Mouse (Mus musculus) gonadal fat pad, adult 2 months (tissue): ENCODE results near the gene Dapk2. TPM values are rescaled to one million over a fixed set of nuclear protein-coding genes. Genes with fewer than 3 reads are reported as not detected.
"Not testable (repeated sequence)": the region's sequence is repeated elsewhere in the genome, so short reads cannot be mapped to it uniquely, and the experiment has no call there.

ENCODE experiments used
- DNase-seq: peaks from one replicate; pipeline ENCODE4 v3.0.0-alpha.2; 2012; ENCODE audit warnings: low read depth
- polyA plus RNA-seq: library from polyadenylated mRNA; depleted of rRNA; stranded (reverse); fragments of >200 nt; gene quantifications from 2 replicates; pipeline ENCODE4 v1.2.3, GENCODE M21; 2012

Gene Dapk2
- polyA plus RNA-seq, 1 experiment: 5.7 TPM

DNA sequence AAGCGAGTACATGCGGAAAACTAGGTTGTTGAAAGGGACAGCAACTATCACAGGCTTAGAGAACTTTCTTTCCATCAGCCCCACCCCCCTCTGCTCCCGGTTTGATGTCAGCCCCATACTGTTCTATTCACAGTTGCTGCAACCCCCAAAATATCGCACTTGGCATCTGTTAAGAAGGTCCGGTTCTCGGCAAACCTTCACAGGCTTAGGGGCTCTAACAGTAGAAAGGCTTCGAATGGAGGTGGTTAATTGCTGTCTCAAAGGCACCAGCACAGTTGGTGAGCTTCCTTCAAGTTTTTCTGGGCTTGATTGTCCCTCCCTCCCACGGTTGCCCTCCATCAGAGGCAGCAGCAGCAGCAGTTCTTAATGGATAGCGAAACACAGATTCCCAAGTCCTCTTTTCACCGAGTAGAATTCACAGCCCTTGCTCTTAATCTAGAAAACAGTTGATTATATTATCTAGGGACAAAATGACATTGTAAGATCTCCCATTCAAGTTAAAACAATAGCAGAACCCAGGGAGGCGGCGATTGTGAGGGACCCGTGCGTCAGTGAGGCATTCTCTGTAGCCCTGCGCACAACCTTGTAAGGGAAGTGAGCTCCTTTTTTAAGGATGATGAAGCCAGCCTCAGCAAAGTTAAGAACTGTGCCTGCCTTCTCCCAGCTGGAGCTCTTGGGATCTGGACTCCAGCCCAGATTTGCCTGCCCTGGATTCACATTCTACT is 117.4 kb downstream of the Dapk2 start:
- DNase-seq: no peak

DNA sequence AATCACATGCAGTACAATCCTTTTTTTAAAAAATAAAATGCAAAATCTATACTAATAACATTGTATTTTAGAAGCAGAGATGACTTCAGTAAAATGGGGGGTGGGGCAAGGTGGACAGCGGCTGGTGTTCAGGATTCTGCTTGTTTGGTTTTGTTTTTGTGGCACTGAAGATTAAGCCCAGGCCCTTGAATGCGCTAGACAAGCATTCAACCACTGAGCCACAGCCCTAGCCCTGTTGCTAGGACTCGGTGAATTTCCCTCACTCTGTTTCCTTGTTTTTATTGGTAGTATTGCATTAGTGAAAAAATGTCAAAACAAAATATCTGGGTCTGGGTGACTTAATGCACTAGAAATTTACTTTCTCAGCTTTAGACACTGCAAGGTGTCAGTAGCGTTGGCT is 118.0 kb downstream of the Dapk2 start:
- no peak for DNase-seq

DNA sequence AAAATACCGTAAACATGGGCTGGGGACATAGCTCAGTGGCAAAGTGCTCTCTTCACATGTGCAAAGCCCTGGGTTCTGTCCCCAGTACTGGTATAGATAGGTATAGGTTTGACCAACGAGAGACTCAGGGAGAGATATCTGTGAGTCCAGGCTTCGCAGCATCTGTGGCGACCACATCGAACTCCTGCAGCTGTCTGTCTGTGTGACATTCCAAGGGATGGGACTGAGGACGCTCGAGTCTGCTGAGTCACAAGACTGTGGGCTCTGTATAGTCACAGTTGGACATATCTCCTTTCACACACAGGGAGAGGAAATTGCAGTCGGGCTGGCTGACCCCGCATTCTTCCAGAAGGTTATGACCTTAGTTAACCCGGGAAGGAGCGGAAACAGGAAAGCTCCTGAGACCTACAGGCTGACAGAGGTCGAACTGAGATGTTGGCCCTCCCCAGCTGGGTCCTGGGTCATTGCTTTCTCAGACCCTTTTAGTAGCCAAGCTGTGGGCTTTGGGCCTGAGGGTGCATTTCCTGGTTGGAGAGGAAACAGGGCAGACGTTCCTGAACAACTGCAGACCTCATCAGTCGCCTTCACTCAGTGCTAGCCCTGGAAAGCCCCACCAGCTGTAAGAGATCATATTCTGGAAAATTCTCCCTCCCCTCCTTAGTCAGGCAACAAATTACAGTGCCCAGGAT is 118.8 kb downstream of the Dapk2 start:
- DNase-seq: no peak

DNA sequence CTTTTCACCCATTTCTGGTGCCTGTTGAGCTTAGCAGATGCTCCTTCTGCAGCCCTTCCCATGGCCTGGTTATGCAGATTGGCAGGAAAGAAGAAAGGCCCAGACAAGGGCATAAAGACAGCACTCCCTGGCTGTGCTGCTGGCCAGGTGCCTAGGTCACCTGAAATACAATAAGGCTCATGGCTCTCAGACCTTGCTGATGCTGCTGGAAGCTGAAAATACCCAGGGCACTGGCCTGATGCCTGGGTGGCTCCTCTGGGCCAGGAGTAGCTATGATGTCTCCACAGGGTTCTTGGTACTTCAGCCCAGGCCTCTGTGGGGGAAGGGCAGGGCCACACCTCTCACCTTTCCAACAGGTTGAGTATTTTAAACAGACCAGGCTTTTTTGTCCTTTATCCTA is 121.6 kb downstream of the Dapk2 start:
- DNase-seq: no peak

DNA sequence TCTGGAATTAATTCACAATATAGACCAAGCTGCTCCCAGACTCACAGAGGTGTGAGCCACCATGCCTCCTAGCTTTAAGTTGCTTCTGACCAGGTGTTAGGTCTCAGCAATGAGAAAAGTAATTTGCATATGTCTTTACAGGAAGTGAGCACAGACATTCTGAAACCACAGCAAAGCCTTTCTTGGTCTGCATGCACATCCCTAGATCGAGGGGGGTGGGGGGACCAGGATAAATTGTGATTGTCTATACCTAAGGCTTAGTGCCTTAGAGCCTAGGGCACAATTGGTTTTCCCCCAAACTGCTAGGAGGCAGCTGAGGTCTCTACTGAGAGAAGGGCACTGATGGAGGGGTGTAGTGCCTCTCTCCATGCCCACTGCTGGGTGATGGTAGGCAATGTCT is 122.5 kb downstream of the Dapk2 start:
- no peak for DNase-seq

DNA sequence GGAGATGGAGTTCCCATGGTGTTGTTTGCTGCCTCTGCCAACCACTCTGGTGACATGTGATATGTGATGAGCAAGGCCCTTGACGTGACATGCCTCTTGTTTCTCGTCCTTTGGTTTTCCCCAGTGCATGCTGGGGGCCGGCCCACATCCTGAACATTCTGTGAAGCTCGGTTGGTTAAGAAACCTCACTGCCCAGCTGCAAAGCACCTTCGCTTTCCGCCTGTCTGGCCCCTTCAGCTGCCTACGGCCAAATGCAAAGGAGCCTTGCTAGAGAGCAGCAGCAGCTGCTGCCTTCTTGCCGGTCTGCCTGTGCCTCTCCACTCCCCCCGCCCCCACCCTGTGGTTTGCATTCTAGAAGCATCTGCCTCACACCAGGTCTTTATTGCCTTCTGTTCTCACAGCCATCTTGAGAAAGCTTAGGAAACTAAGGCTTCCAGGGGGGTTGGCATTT is 123.5 kb downstream of the Dapk2 start:
- DNase-seq: no peak

DNA sequence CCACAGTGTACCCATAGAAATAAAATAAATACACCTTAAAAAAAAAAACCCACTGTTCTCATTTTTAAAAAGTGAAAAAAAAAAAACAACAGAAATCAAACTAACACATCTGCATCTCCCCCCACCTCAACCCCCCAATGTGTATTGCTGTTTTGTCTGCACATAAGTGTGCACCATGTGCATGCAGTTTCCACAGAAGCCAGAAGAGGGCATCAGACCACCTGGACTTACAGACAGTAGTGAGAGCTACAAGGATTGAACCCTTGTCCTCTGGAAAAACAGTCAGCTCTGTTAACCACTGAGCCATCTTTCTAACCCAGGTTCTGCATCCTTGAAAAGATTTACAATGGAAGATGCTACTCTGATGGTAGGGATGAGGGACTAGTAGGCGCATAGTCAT is 124.6 kb downstream of the Dapk2 start:
- no peak for DNase-seq

DNA sequence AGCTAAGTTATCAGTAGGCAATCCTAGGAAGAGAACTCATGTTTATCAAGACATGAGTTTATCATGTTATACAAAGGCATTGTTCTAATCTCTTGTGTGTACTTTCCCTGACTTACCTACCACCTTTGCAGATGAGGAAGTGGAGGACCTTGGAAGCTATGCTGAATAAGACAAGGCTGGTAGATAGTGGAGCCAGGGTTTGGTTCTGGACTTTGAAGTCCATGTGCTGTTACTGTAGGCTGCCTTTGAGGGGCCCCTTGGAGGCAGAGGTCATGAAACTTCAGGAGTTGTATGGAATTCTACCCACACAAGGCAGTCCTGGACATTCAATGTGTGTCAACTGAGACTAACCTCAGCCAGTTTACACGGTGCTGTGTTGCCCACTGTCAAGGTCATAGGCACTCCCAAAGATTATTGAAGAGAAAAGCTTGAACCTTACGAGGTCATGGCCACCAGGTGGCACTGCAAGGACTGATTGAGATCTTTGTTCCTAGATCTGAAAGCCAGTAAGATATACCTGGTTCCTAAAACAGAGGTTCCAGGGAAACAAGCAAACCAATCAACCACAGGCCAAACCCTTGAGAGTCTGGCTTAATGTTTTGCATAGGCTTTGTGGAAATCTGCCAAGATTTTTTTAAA is 125.7 kb downstream of the Dapk2 start:
- DNase-seq: no peak

DNA sequence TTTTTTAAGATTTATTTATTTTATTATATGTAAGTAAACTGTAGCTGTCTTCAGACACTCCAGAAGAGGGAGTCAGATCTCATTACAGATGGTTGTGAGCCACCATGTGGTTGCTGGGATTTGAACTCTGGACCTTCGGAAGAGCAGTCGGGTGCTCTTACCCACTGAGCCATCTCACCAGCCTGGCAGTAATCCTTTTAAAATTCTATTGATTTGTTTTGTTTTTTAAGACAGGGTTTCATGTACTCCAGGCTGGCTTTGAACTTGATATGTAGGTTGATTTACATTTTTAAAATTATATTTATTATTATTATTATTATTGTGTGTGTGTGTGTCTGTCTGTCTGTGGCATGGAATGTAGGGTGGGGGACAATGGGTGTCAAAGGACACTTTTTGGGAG is 127.2 kb downstream of the Dapk2 start:
- DNase-seq: not testable (repeated sequence)

DNA sequence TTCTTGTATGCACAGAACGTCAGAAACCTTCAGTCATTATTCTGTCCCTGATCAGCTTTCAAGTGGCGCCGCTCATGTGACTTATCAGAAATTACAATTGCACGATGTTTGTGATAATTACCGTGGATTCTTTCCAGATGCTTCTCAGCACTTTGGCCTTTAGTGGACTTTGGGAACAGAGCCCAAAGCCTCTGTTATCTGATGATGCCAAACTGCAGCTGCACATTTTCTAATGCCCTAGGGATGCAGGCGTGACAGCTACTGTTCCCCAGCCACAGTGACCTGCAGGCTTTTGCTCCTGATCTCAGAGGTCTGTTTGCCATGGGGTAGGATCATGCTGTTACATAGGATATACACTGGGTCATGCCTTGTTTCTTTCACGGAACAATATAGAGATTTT is 127.9 kb downstream of the Dapk2 start:
- no peak for DNase-seq

DNA sequence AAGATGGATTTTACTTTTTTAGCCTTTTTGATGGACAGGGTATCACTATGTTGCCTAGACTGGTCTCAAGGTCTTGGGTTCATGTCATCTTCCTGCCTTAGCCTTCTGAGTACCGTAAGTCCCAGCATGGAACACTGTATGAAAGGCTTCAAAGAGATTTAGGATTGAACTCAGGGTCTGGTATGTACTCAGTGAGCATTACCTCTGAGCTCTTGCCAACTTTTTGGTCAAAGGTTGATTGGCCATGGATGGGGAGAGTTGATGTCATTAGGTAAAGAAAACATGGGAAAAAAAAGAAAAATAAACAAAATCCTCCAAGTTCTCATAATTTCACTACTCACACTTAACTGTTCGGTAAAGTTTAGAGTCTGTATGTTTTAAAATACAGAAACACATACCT is 132.7 kb downstream of the Dapk2 start:
- no peak for DNase-seq

DNA sequence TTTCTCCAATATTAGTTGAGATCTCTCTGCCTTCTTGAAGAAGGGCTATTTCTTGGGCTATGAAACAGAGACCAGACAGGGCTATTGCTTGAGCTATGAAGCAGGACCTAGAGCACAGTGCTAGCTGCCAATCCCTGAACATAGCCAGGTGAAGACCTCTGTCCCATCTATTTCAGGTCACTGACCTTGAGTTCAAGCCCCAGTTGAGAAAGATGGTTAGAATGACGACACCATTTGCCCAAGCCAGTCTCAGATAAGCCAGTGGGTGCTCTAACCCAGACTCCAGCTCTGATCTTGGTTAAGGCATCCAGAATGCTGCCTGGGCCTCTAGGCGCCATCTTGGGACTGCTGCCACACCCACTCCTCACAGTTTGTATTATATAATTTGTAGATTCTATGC is 135.3 kb downstream of the Dapk2 start:
- no peak for DNase-seq

DNA sequence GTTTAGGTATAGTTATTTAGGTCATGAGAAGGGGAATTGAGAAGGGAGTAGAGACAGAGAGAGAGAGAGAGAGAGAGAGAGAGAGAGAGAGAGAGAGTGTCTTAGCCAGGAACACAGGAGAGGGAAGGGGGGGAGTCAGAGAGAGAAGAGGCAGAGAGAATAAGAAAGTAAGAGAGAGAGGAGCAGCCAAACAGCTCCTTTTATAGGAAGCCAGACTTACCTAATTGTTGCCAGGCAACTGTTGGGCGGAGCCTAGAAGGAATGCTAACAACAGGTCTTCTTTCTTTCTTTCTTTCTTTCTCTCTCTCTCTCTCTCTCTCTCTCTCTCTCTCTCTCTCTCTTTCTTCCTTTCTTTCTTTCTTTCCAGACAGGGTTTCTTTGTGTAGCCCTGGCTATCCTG is 136.2 kb downstream of the Dapk2 start:
- no peak for DNase-seq

DNA sequence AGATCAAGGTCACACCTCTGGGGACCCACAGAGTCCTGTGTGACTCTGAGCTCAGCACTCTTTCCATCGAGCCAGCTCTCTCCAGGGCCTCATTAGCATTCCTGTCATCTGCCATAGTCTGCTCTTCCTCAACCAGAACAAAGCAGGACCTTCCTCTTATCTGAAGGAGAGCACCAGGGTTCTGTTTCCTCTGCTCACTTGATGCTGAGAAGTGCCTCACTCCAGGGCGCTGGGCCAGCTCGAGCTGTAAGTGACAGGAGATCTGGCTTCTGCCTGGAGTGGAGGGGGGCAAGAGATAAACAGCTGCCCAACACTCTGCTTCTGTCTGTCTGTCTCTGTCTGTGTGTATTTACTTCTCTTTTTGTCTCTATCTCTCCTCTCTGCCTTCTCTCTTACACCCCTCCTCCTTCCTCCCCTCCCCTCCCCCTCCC is 137.0 kb downstream of the Dapk2 start:
- DNase-seq: no peak

DNA sequence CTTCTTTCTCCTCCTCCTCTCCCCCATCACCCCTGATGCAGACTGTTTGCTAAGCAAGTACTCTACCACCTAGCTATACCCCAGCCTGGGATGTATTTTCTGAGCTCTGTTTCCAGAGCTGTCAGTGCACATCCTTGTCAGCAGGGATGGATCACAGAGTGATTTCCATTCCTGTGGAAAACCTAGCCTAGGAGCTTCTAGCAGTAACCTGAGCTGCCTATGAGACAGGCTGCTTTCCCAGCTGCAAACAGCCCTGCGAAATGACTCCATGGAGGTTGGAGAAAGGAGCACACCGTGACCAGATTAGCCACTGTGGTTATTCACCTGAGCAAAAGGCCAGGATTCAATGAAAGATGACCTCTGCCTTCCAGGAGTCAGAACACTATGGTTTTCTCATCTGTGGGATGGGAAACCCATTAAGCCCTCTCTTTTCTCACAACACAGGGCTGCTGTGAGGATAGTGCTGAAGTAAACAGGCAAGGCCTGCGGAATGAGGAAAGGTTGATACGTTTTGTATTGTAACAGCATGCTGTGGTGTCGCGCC is 137.6 kb downstream of the Dapk2 start:
- no peak for DNase-seq

DNA sequence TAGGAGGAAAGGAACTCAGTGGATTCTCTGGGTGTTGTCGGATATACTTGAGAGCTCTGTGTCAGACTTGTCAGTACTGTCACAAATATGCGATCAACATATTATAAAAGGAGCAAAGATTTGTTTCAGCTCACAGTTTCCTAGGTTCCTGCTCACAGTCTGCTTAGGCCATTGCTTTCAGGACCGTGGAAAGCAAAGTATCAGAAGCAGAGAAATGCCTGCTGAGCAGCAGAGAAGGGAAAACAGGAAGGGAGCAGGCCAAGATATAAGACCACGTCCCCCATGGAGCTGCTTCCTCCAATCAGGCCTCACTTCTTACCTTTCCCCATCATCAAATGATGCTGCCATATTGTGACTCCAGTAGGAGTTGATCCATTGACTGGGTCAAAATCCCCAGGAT is 140.8 kb downstream of the Dapk2 start:
- DNase-seq: no peak

DNA sequence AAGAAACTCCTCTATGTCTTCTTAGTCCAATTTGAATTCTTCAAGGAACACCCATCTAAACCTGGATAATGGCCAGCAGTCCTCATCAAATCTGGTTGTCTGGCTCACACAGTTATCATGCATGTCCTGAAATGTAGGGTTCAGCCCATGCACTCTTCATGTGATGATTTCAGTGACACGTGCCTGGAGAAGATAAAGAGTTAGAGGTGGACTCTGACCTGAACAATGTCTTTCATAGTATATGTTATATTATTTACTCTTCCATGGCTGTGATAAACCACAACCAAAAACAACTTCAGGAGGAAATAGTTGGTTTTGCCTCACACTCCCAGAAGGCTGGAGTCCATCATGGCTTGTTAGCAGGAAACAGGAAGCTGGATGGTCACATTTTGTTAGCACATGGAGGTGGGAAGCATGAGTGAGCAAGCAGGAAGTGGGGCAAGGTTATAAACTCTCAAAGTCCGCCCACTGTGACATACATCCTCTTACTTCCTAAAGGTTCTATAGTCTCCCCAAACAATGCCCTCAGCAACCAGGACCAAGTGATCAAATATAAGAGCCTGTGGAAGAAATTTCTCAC is 142.5 kb downstream of the Dapk2 start:
- DNase-seq: no peak

DNA sequence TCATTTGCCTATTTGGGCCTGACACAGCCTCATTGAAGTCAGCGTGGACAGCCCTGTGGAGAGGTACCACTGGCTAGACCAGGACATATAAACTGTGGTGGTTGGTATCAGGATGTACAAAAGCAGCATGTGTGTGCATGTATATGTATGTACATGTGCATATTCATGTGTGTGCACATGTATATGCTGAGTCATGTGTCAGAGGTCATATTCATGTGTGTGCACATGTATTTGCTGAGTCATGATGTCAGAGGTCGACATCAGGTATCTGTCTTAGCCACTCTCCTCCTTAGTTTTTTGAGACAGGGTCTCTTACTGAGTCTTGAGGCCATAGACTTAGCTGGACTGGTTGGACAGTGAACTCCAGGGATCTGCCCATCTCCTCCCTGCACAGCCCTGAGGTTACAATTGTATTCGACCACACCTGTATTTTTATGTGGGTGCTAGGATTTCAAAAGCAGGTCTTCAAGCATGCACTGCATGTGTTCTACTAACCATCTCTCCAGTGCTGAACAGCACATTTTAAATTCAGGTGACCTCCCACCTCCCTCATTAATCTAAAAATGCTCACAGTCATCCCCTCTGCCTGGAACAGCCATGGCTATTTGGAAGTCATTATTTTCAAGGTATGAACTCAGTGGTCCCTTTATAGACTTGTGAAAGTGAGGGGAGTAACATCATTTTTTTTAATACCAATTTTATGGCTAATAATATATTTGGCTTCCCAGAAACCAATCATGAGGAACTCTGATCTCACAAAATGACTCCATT is 146.5 kb downstream of the Dapk2 start:
- DNase-seq: no peak

DNA sequence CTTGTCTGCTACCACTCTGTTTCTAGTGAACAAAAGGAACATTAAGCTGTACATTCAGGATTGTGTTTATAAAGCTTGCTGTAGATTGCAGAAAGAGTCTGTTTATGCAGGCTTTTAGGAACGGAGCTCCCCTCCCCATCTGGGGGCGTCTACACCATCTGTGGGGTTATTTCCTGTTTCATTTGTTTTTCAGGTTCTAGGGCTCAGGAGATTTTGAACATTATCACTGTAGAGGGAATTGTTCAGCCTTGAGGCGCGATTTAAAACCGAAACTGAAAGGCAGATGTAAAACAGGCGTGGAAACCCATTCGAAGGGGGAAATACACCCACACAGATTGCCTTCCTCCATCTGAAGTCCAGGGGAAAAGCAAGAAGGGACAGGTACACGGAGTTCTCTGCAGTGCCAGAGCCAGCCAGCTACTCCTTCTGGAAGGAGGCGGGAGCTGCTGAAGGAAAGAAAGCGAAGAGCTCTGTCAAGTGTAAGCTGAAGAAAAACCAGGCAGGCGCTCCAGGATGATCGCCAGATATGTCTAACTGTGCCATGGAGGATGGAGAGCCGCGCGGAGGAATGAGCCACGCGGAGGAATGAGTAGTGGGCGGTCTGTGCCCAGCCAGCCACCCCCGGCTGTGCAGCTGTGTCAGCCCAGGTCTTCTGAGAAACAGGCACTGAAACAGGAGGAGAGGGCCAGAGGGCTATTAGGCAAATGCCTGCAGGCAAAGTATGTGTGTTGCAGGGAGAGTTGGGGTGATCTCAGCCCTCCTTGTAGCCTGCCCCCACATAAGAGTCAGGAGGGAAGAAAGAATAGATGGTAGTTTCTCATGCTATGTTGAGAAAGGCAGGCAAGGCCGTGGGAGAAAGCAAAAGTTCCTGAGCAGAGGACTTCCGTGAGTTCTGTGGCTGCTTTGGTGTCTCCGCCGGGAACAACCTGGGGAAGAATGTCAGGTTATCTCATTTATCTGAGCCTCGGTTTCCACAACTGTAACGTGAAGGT is 147.4 kb downstream of the Dapk2 start:
- no peak for DNase-seq

DNA sequence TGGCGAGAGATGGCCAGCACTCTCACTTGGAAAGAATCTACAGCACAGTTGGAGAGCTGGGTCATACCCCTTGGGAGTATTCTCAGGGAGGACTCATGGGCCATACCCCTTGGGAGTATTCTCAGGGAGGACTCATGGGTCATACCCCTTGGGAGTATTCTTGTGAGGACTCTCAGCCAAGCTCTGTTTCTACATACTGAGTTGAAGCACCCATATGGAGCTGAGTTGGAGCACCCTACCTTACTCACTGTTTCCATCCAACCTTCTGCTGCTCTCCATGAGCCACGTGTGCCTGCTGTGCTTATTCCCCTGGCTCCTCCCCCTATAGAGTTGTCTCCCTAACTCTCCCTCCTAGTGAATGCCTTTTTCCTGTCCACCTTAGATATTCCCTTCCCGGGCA is 148.4 kb downstream of the Dapk2 start:
- DNase-seq: no peak
